Mouse (Mus musculus) olfactory bulb, adult 2 months (tissue): ENCODE data around the gene Ogfod2.

ENCODE experiments used
- CTCF ChIP-seq: fragments of 200-500 bp; IDR thresholded peaks from 2 replicates; pipeline ENCODE4 v1.5.1; 2012; ENCODE audit warnings: low read depth, mild to moderate bottlenecking, low read length, moderate library complexity; ENCODE audit not compliant: insufficient read depth
- POLR2A ChIP-seq: fragments of 200-500 bp; IDR thresholded peaks from 2 replicates; pipeline ENCODE4 v1.6.1; 2012; ENCODE audit warnings: mild to moderate bottlenecking, low read depth, low read length, moderate library complexity; ENCODE audit not compliant: insufficient read depth

DNA sequence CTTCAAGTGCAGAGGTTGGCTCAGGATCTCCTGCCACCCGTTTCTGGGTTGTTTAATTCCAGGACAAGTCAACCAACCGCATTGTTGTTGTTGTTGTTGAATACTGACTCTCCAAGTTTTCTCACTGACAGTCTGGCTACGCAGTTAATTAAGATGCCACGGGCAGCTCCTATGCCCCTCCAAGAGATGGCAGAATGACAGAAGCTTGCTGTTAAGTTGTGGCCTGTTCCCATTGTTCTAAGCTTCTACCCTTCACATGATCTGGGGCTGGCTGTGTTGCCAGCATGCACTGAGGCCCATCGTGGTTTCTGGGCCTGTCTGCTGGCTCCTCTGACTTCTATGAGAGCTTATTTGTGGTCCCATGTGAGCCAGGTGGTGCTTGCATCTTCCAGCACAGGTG, 22.2 kb downstream of the Ogfod2 start:
- TF ChIP-seq CTCF, result no peak
- TF ChIP-seq POLR2A, result no peak
